Mouse (Mus musculus) CH12.LX (cell line): ENCODE data around the gene AK157302. TPM values are rescaled to one million over a fixed set of nuclear protein-coding genes. Genes with fewer than 3 reads are reported as not detected.

Experiments used
- DNase-seq: peaks from one replicate; pipeline ENCODE4 v3.0.0-alpha.2; 2013; ENCODE audit errors: extremely low read depth
- H3K27ac ChIP-seq: 2 replicates; pipeline ENCODE4 v1.5.1; 2012; ENCODE audit warnings: low read depth, mild to moderate bottlenecking, control low read depth, moderate library complexity; ENCODE audit not compliant: insufficient read depth
- H3K27me3 ChIP-seq: replicated peaks from 2 replicates; pipeline ENCODE3; 2012; ENCODE audit warnings: inconsistent platforms
- H3K36me3 ChIP-seq, 2 experiments: replicated peaks in 1 of 2; 2 replicates each; pipeline versions ENCODE3 to v1.6.1; 2012; ENCODE audit warnings: inconsistent platforms in 1 of 2, low read length in 1 of 2, mild to moderate bottlenecking in 1 of 2, mixed read lengths in 1 of 2, moderate library complexity in 1 of 2; ENCODE audit not compliant: control insufficient read depth in 1 of 2, insufficient read depth in 1 of 2
- H3K4me1 ChIP-seq, 2 experiments: 2 replicates each; pipeline ENCODE4 v1.6.1; 2012; ENCODE audit warnings: inconsistent platforms in 1 of 2, moderate library complexity in 1 of 2; ENCODE audit not compliant: insufficient read depth in 2 of 2, control insufficient read depth in 1 of 2
- H3K4me2 ChIP-seq: 2 replicates; pipeline ENCODE4 v1.6.1; 2012; ENCODE audit warnings: low read depth, mild to moderate bottlenecking, control low read depth; ENCODE audit not compliant: poor library complexity, insufficient read depth, severe bottlenecking
- H3K4me3 ChIP-seq, 3 experiments: fragments of 150-350 bp in 1 of 3; sonication (generic) in 1 of 3; replicated peaks in 1 of 3; 2 replicates each; pipeline versions ENCODE3 to v1.5.1; 2011 to 2012; ENCODE audit warnings: low read depth in 2 of 3, low read length in 2 of 3, mild to moderate bottlenecking in 2 of 3, moderate library complexity in 2 of 3, control low read depth in 1 of 3, improper control_type of control experiment in 1 of 3, inconsistent platforms in 1 of 3, mixed read lengths in 1 of 3; ENCODE audit not compliant: poor library complexity in 1 of 3
- H3K79me2 ChIP-seq: replicated peaks from 2 replicates; pipeline ENCODE4 v1.6.1; 2012; ENCODE audit warnings: mild to moderate bottlenecking, moderate library complexity; ENCODE audit not compliant: control insufficient read depth, poor library complexity, insufficient read depth, severe bottlenecking; ENCODE audit errors: extremely low read depth
- H3K9ac ChIP-seq: 2 replicates; pipeline ENCODE4 v1.6.1; 2012; ENCODE audit warnings: low read depth, mild to moderate bottlenecking, control low read depth, moderate library complexity; ENCODE audit not compliant: insufficient read depth
- H3K9me3 ChIP-seq: replicated peaks from 2 replicates; pipeline ENCODE3; 2012; ENCODE audit warnings: low read length, inconsistent platforms, mixed read lengths
- BHLHE40 ChIP-seq: IDR thresholded peaks from 2 replicates; pipeline ENCODE4 v1.6.1; 2011; ENCODE audit warnings: mild to moderate bottlenecking, low read depth, low read length, improper control_type of control experiment
- CHD1 ChIP-seq: IDR thresholded peaks from 2 replicates; pipeline ENCODE4 v1.6.1; 2012; ENCODE audit warnings: low read depth, low read length, improper control_type of control experiment, inconsistent platforms
- CHD2 ChIP-seq: IDR thresholded peaks from 2 replicates; pipeline ENCODE4 v1.6.1; 2011; ENCODE audit warnings: low read length, improper control_type of control experiment
- E2F4 ChIP-seq: IDR thresholded peaks from 2 replicates; pipeline ENCODE4 v1.6.1; 2011; ENCODE audit warnings: low read depth, low read length, improper control_type of control experiment; ENCODE audit not compliant: insufficient replicate concordance
- ELF1 ChIP-seq: IDR thresholded peaks from 2 replicates; pipeline ENCODE4 v1.6.1; 2014; ENCODE audit warnings: low read depth, mild to moderate bottlenecking, inconsistent platforms, low read length, improper control_type of control experiment
- ETS1 ChIP-seq: conservative IDR thresholded peaks from 2 replicates; pipeline ENCODE4 v1.6.1; 2012; ENCODE audit warnings: low read depth, mild to moderate bottlenecking, inconsistent platforms, low read length, improper control_type of control experiment, moderate library complexity
- GABPA ChIP-seq: IDR thresholded peaks from 2 replicates; pipeline ENCODE4 v1.6.1; 2012; ENCODE audit warnings: low read depth, low read length, improper control_type of control experiment, inconsistent platforms; ENCODE audit not compliant: insufficient replicate concordance
- HCFC1 ChIP-seq: IDR thresholded peaks from 2 replicates; pipeline ENCODE4 v1.6.1; 2012; ENCODE audit warnings: low read depth, mild to moderate bottlenecking, inconsistent platforms, low read length, improper control_type of control experiment
- JUN ChIP-seq: IDR thresholded peaks from 2 replicates; pipeline ENCODE4 v1.6.1; 2011; ENCODE audit warnings: low read depth, mild to moderate bottlenecking, low read length, improper control_type of control experiment, moderate library complexity; ENCODE audit not compliant: insufficient read depth
- JUND ChIP-seq: conservative IDR thresholded peaks from 2 replicates; pipeline ENCODE4 v1.6.1; 2011; ENCODE audit warnings: low read depth, low read length, improper control_type of control experiment
- KAT2A ChIP-seq: IDR thresholded peaks from 2 replicates; pipeline ENCODE4 v1.6.1; 2012; ENCODE audit warnings: low read length, improper control_type of control experiment, inconsistent platforms; ENCODE audit not compliant: insufficient replicate concordance
- MXI1 ChIP-seq: IDR thresholded peaks from 2 replicates; pipeline ENCODE4 v1.6.1; 2011; ENCODE audit warnings: mild to moderate bottlenecking, low read depth, low read length, improper control_type of control experiment
- MYC ChIP-seq: IDR thresholded peaks from 2 replicates; pipeline ENCODE4 v1.6.1; 2011; ENCODE audit warnings: low read depth, mild to moderate bottlenecking, improper control_type of control experiment, low read length
- NELFE ChIP-seq: IDR thresholded peaks from 2 replicates; pipeline ENCODE4 v1.6.1; 2011; ENCODE audit warnings: low read depth, low read length, improper control_type of control experiment
- NRF1 ChIP-seq: IDR thresholded peaks from 2 replicates; pipeline ENCODE4 v1.6.1; 2014; ENCODE audit warnings: low read depth, mild to moderate bottlenecking, inconsistent platforms, low read length, improper control_type of control experiment, moderate library complexity
- POLR2A ChIP-seq: IDR thresholded peaks from 2 replicates; pipeline ENCODE4 v1.6.1; 2011; ENCODE audit warnings: low read depth, mild to moderate bottlenecking, improper control_type of control experiment, low read length
- POLR2AphosphoS2 ChIP-seq: IDR thresholded peaks from 2 replicates; pipeline ENCODE4 v1.6.1; 2011; ENCODE audit warnings: low read depth, low read length, improper control_type of control experiment
- RAD21 ChIP-seq: IDR thresholded peaks from 2 replicates; pipeline ENCODE4 v1.6.1; 2011; ENCODE audit warnings: low read depth, mild to moderate bottlenecking, low read length, improper control_type of control experiment, moderate library complexity
- RCOR1 ChIP-seq: conservative IDR thresholded peaks from 2 replicates; pipeline ENCODE4 v1.6.1; 2012; ENCODE audit warnings: low read depth, mild to moderate bottlenecking, inconsistent platforms, low read length, improper control_type of control experiment
- SMC3 ChIP-seq: IDR thresholded peaks from 2 replicates; pipeline ENCODE4 v1.6.1; 2011; ENCODE audit warnings: low read depth, low read length, improper control_type of control experiment
- TBP ChIP-seq: conservative IDR thresholded peaks from 2 replicates; pipeline ENCODE4 v1.6.1; 2011; ENCODE audit warnings: low read depth, low read length, improper control_type of control experiment
- TCF12 ChIP-seq: IDR thresholded peaks from 2 replicates; pipeline ENCODE4 v1.6.1; 2014; ENCODE audit warnings: low read depth, mild to moderate bottlenecking, inconsistent platforms, low read length, improper control_type of control experiment
- UBTF ChIP-seq: IDR thresholded peaks from 2 replicates; pipeline ENCODE4 v1.6.1; 2012; ENCODE audit warnings: low read depth, mild to moderate bottlenecking, inconsistent platforms, low read length, improper control_type of control experiment, moderate library complexity
- USF2 ChIP-seq: conservative IDR thresholded peaks from 2 replicates; pipeline ENCODE4 v1.6.1; 2011; ENCODE audit warnings: low read depth, low read length, improper control_type of control experiment
- ZC3H11A ChIP-seq: IDR thresholded peaks from 2 replicates; pipeline ENCODE4 v1.6.1; 2012; ENCODE audit warnings: low read depth, mild to moderate bottlenecking, inconsistent platforms, low read length, improper control_type of control experiment
- ZKSCAN1 ChIP-seq: IDR thresholded peaks from 2 replicates; pipeline ENCODE4 v1.6.1; 2012; ENCODE audit warnings: low read depth, inconsistent platforms, low read length, improper control_type of control experiment, borderline replicate concordance
- ZMIZ1 ChIP-seq: IDR thresholded peaks from 2 replicates; pipeline ENCODE4 v1.6.1; 2012; ENCODE audit warnings: low read depth, mild to moderate bottlenecking, inconsistent platforms, low read length, improper control_type of control experiment
- ZNF384 ChIP-seq: IDR thresholded peaks from 2 replicates; pipeline ENCODE4 v1.6.1; 2012; ENCODE audit warnings: low read depth, low read length, improper control_type of control experiment, inconsistent platforms
- dilution Hi-C: fragments of 300-500 bp; cut with MboI; formaldehyde crosslinking; loops from 2 replicates; pipeline ENCODE4 v1.14.3; 2020; ENCODE audit warnings: low sequenced_read_pairs; ENCODE audit not compliant: extremely low pct_unique_long_range_greater_than_20kb, extremely low pct_ligation_motif_present
- in situ Hi-C: fragments of 300-500 bp; cut with MboI; formaldehyde crosslinking; loops from 3 replicates; pipeline ENCODE4 v1.14.3; 2019; ENCODE audit warnings: low sequenced_read_pairs, low pct_ligation_motif_present, low pct_unique_long_range_greater_than_20kb, mixed read lengths
- polyA plus RNA-seq: library from polyadenylated mRNA; unstranded; fragments of >175 nt; gene quantifications from 2 replicates; pipeline ENCODE4 v1.2.1, GENCODE M21; 2012; ENCODE audit warnings: low read depth; ENCODE audit not compliant: insufficient read length
- total RNA-seq, 2 experiments: library from RNA; depleted of rRNA; stranded (reverse); fragments of 300-350 nt in 1 of 2; fragments of >200 nt in 1 of 2; gene quantifications; 2 replicates each; pipeline ENCODE4 v1.2.3; 2012 to 2014

Gene AK157302
- total and polyA plus RNA-seq, 3 experiments: 0.17 to 0.47 TPM; not detected in 1

- no peak for DNase-seq
- Histone ChIP-seq H3K79me2 (no peaks in the 10 kb centered on the region), H3K36me3 (no peaks in the 10 kb centered on the region), H3K9me3 (no peaks in the 10 kb centered on the region), H3K4me3 (no peak overlapping the region), H3K4me1 (peaks cover 2 to 4% of the 10 kb centered on the region in 2 experiments; a peak in 1 of 4 replicates), H3K9ac (no peak overlapping the region), H3K27ac (no peak overlapping the region), H3K27me3 (peaks cover 2% of the 10 kb centered on the region), H3K4me2 (peak overlapping the region; percentile 59; the same call in 1 of the 2 replicates)
- in situ Hi-C loops: no loop called here
- TF ChIP-seq UBTF (no peak), TBP (no peak), KAT2A (no peak), E2F4 (no peak), RAD21 (no peak), POLR2A (no peak), TCF12 (no peak), JUN (no peak), ELF1 (no peak), ETS1 (no peak), ZC3H11A (no peak), NRF1 (no peak), ZNF384 (no peak), JUND (no peak), GABPA (no peak), CHD2 (no peak), POLR2AphosphoS2 (no peak), SMC3 (no peak)
- dilution Hi-C loops: no loop called here
Measured at GRCm38 (mm10) chr13:21467336-21467735, 27.7 kb upstream of the AK157302 start.

GRCm38 (mm10) chr13:21468061-21469019 lies 26.7 kb upstream of the AK157302 start, which contains the start of gene Nkapl:
TSS of gene Nkapl (minus strand) at chr13:21468509.
- dilution Hi-C loops (no loop called here), in situ Hi-C loops (no loop called here)
- H3K4me2 ChIP-seq: peak within 1 kb of the TSS; percentile 76
- H3K4me3 ChIP-seq: peak within 1 kb of the TSS; percentile 58 to 80 (median 60)
- H3K36me3 ChIP-seq: no peaks in the 10 kb centered on the region
- H3K27me3 ChIP-seq: peaks cover 2% of the 10 kb centered on the region
- peak; percentile 78 for DNase-seq
- no peaks in the 10 kb centered on the region for H3K9me3 ChIP-seq
- peaks cover 2 to 4% of the 10 kb centered on the region in 2 experiments; a peak in 1 of 4 replicates for H3K4me1 ChIP-seq
- H3K27ac ChIP-seq: no peak within 1 kb of the TSS
- no peaks in the 10 kb centered on the region for H3K79me2 ChIP-seq
- peak within 1 kb of the TSS; percentile 80 for H3K9ac ChIP-seq
- peak; percentile 85 for TF ChIP-seq POLR2A
- TF ChIP-seq USF2: no peak
- TF ChIP-seq GABPA: no peak
- no peak for TF ChIP-seq CHD1
- no peak for TF ChIP-seq BHLHE40
- TF ChIP-seq JUND: no peak
- TF ChIP-seq MXI1: no peak; the same call in 1 of the 2 replicates
- no peak; the same call in 1 of the 2 replicates for TF ChIP-seq UBTF
- TF ChIP-seq ZC3H11A: no peak
- TF ChIP-seq RAD21: no peak
- no peak for TF ChIP-seq SMC3
- no peak for TF ChIP-seq POLR2AphosphoS2
- no peak for TF ChIP-seq CHD2
- TF ChIP-seq ETS1: no peak
- TF ChIP-seq MYC: 0 out of 2 replicates have a peak, but pooled peaks have one; percentile 20
- no peak for TF ChIP-seq JUN
- peak; percentile 67; the same call in 1 of the 2 replicates for TF ChIP-seq TCF12
- TF ChIP-seq HCFC1: peak; percentile 43; the same call in 1 of the 2 replicates
- TF ChIP-seq RCOR1: no peak
- TF ChIP-seq ZMIZ1: peak; percentile 47
- peak; percentile 59; the same call in 1 of the 2 replicates for TF ChIP-seq NELFE
- TF ChIP-seq KAT2A: no peak
- no peak for TF ChIP-seq ZKSCAN1
